Mouse (Mus musculus) liver, adult (tissue): ENCODE data around the gene Hlcs.

Experiments used
- GATA4 ChIP-seq: IDR thresholded peaks from 2 replicates; pipeline ENCODE4 v1.6.1; 2014; ENCODE audit warnings: mild to moderate bottlenecking, low read length; ENCODE audit not compliant: insufficient replicate concordance

Hlcs gene

DNA sequence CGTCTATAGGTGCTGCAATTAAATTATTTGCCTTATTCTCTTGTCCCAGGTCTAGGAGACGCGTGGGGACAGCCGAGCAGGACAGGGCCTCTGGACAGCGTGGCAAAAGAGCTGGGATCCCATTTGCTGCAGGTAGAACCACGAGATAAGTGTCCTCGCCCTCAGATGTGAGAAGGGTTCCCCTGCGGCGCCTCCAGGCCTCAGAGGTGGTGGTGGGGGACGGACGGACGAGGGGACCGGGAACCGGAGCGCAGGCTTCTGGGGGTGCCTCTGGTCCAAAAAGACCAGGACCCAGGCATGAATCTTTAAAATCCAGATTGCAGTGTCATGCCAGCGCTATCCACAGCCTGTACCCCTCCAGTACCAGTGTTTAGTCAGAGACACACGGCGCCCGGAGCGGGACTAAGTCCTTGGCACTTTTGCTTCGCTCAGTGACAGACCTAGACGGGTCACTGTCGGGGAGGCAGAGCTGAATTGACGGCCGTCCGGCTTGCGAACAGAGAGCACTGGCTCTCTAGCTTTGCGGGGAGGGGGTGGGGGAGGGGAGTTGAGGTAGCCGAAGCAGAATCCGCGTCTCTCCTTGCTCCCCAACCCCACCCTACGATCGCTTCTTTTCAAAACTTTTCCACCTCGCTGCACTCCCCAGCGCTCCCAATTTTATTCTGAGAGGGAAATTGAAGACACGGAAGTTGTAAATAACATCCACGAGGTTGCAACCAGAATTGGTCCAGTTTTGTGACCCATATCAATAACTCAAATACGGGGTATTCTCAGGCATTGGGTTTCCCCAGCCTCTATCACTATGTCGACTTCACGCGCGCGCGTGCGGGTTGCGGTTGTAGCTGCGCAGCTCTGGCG, 218.9 kb downstream of the Hlcs start:
- TF ChIP-seq GATA4 = no peak

DNA sequence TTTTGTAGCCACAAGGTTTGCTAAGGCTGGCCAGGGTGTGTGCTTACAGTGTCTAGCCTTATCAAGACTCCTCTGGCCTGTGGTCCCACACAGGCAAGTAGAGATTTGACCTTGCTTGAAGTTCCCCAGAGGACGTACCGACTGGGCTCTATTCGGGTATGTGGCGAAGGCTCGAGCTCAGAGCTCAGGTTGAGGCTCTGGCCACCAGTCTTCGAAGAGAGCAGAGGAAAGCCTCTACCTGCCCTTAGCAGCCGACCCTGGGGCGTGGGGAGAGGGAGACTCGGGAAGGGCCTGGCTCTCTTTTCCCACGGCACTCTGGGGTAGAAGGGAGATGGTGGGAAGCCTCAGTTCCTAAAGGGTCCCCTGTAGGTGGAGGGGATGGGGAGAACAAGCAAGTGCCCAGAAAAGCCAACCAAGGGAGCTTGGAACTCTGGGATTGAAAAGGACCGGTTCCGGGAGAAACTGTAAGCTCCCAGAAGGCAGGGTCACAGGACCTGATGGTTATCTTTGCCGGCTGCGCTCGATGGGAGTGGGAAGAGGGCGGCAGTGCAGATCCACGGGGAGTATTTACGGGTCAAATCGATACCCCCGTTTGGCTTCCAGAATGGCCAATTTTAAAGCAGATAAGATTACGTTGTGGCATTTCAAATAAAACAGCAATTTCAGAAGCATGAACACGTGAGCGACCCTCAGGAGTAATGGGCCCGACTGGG, 220.1 kb downstream of the Hlcs start:
- peak; percentile 87; the same call in 1 of the 2 replicates for TF ChIP-seq GATA4

DNA sequence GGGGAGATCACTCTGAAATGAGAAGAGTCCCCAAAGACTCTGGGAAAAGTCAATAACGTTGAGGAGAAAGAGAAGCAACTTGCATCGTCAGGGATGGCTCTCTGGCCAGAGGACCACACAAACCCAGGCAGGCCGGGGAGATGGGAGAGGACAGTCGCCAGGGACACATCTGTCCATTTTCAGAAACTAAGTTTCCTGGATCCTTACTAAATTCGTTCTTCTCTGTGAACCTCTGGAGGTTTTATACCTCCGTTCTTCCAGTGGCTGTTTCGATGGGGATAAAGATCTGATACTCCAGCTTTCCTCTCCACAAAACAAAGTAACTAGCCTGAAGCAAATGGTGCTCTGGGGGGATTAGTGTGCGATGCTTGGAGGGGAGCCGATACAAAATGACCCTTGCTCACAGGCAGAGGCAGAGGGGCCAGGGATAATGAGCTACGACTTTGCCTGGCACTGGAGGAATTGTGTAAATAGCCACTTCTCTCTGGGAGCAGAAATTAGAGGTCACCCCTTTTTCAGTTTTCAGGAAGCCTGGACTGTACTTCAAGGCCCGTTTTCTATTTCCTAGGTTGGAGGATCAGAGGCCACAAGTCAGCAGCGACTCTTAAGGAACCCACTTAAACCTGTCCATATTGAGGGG, 220.7 kb downstream of the Hlcs start:
- no peak for TF ChIP-seq GATA4

DNA sequence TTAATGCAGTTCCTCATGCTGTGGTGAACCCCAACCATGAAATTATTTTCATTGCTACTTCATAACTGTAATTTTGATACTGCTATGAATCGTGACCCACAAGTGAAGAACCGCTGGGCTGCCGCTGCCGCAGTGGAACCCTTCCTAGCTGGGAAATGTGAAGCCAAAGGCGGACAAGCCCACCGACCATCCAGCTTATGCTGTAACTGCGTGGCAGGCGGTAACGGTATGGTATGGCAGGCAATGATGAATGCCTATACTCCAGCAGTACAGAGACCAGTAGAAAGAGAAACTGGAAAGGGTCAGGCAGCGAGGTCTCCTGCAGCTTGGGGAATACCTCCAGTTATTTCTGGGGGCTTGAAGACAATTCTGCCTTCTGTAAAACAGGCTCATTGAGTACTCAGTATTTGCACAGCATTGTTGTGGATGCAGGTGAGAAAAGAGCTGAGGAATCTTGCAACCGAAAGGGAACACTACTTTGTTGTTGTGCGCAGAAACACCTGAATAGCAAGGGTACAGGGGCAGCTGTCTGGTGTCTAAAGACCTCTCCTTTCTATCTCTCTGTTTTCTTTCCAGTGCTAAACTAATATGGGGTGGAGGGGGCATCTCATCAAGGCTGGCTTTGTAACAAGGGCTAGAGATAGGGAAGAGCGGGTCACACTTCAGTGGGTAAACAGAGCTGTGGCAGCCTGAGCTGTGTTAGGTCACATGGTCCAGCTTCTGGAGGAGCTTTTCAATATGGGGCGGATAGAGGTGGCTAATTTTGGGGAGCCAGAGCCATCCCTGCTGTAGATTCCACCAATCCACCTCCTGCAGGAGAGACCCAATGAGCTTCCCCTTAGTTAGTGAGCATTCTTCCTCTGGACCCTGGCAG, 224.3 kb downstream of the Hlcs start:
- TF ChIP-seq GATA4 = no peak

GRCm38 (mm10) chr16:94088226-94088748, 225.1 kb downstream of the Hlcs start:
- no peak for TF ChIP-seq GATA4

DNA sequence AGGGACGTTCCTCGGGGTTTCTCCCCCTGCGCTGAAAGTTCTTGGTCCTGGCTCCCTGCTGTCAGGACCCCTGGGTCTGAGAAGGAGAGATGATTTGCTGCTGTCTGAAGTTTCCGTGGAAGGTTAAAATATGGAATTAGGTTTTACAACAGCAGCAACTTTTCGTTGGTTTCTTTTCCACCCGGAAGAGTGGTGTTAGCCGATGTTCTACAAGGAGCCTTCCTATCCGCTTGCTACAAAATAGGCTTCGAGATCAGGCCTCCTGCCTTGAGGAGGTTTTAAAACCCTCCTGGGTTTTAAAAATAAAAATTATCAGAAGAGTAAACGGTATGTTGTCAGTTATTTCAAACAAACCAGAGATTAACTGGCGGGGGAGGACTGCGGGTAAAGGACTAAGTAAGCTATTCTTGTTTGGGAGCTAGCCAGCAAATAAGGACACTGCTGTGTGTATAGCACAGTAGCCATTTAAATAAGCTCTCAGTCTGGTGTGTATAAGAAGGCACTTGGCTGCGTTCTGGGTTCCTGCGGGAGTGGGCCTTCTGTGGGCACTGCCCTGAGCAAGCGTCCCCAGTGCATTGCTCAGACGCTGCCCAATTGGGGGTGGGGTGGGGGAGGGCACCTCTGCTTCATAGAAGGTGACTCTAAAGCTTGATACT, 225.7 kb downstream of the Hlcs start:
- TF ChIP-seq GATA4 = no peak

DNA sequence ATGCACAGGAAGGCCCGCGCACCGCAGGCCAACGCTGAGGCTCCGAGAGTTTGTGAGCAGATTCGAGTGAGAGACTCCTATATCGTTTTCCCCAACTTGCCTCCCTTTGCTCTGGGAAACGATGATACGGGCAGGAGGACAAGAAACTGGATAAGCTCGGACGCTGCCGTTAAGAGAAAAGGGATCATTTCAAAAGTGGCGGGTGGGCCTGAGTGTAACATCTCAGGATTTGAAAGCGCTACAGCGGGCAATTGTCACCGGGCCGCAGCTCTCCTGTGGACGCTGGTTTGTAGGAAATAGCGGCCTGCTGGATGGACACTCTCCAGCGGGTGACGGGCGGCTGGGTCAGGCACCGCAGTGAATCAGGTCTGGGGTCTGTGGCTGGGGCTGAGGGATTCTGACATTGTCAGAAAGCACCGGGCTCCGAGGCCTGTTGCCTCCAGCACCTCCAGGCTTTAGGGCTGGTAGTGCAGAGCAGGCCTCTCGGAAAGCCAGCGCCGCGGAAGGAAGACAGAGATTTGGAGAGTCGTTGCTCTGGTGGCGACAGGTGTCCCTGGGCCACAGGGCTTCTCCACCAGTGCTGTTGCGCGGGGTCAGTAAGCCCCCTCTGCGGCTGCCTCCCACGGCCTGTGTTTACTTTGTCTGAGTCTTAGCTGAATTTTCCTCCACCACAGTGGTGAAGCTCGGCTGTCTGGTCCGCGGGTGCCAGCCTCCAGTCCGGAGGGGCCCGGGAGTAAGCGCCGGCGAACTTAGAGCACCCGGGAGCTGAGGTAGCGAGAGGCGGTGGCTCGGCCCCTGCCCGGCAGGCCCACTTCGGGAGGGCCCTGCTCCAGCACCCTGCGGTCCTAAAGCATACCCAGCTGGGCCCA, 226.4 kb downstream of the Hlcs start:
- TF ChIP-seq GATA4 = no peak

DNA sequence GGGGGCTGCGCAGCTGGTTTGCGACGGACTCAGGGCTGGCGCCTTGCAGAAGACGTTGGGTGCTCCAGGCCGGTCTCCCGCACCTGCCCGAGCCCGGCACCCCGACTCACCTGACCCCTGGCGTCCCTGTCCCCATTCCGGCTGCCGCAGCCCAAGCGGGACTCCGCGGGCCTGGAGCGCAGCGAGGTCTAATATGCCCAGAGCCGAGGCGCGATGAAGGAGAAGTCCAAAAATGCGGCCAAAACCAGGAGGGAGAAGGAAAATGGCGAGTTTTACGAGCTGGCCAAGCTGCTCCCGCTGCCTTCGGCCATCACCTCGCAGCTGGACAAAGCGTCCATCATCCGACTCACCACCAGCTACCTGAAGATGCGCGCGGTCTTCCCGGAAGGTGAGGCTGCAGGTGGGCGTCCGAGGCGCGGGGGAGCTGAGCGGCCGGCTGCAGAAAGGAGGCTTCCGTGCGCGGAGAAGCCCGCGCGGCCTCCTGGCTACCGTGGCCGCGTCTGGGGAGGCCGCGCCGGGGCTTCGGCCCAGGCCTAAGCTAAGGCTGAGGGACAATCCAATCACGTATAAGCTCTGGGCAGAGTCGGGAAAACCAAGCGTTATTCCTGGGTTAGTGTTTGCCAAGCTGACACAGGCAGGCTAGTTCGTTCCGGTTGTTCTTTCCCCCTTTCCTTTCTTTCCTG, 227.6 kb downstream of the Hlcs start:
- no peak for TF ChIP-seq GATA4

DNA sequence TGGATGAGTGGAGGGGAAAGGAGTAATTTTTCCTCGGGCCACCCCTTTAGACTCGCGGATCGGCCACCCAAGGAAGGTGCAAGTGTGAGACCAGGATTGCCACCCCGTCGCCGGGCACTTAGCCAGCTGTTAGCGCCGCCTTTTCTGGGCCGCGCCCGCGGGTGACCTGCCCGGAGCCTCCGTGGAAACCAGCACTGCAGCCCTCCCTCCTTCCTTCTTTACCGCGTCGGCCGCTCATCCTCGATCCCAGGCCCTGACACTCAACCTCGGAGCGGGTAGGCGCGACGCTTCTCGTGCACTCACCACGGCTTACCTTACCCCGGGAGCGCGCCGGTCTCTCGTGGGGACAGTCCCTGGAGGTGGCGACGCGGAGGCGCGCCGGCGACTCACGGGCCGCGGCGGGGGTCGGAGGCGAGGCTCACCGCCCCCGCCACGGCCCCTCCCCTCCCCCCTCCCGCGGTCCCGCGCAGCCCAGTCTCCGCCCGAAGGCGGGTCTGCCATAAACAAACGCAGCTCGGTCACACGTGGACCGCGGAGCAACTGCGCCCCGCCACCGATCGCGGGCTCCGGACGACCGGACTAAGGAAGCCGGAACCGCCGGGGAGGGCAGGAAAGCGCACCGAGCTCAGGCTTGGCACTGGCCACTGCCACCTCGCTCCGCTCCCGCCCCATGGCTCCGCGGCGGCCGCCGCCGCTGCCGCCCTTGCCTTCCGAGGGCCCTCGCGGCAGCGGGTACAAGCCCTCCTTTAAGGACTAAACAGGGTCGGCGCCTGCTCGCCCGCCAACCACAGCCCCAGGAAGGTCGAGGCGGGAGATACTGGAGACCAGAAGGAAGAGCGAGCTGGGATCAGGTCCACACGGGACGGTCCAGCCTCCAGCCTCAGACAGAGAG, 228.4 kb downstream of the Hlcs start, which contains the start of gene Sim2:
TSS of gene Sim2 (plus strand) at position 221 of the 892 bp plus-strand sequence.
- TF ChIP-seq GATA4 = no peak

DNA sequence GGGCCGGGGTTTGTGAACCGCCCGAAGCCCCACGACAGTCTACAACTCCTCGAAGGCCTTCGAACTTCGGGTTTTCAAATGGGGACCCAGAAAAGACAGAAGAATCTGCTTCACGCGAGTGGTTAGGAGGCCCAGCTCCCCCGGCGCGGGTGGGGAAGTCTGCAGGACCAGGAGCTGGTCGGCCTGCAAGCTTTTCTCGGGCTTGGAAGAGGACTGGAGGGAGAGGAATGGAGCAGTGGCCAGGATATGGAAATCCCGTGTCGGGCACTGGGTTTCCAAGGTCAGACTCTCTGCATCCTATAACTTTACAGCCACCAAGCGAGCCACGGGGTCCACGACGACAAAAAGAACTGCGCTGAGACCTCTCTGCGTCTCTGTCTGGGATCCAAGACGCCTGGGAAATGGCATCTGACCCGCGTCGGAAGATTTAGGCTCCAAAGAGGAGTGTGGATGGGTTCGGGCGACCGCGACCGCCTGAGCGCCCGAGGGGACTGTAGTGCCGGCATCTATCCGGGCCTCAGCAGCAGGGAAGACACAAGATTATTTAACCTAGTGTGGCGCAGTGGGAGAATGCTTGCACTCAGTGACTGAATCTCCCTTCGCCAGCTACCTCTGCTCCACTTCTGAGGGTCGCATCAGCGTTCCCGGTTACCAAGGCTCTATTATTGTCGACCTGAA, 229.4 kb downstream of the Hlcs start:
- no peak for TF ChIP-seq GATA4
